In the genomic region with DNA sequence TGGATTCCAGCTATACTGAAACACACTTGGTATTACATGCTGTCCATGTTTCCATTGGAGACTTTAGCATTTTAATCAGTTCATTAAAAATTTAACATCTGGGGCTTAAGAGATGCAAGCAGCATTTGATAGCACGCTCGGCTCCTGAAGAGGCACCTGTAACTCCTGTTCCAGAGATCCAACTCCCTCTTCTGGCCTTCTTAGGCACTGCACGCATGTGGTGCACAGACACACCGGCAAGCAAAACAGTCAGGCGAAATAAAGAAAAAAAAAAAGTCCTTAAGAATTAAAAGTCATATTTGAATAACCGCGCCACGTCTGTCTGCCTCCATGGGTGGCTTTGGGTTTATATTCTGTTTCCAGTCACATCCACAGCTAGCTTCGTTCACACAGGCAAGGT, we compare ENCODE assay signal across 21 mouse cellular contexts. TPM values are rescaled to one million over a fixed set of nuclear protein-coding genes. Genes with fewer than 3 reads are reported as not detected.
DNase-seq lines count a peak whose midpoint lies in the region; ATAC-seq and TF ChIP-seq lines count a peak whose summit lies in the region.
"Had no signal": no experiment of that assay in that cellular context is flagged by ENCODE, and none has a peak within 500 bp of the region (broad histone marks: within the 10 kb centered on the region; RNA-seq: fewer than 3 reads in every experiment).

No protein-coding gene starts in this region.

- TF ChIP-seq CTCF in left cerebral cortex, adult 2 months (IDR thresholded peaks at IDR 0.05), result peak; percentile 6

- H3K4me3 ChIP-seq in left cerebral cortex, adult 2 months, result no peak overlapping the region
- H3K4me3 ChIP-seq: heart, embryonic 13.5 days; kidney, embryonic 15.5 days; limb, embryonic 12.5 days; liver, embryonic 15.5 days; myocyte; neural tube, embryonic 15.5 days had no signal

- ATAC-seq in monocyte, adult 5-6 weeks (replicated peaks; ENCODE audit: insufficient number of reproducible peaks, low FRiP score, low TSS enrichment, poor library complexity, severe bottlenecking), result no peak
- ATAC-seq: CD4-positive, CD25-positive, alpha-beta regulatory T cell, adult 4 months had no signal

- no peak overlapping the region for H3K27ac ChIP-seq in left cerebral cortex, adult 2 months
- H3K27ac ChIP-seq: heart, embryonic 13.5 days; kidney, embryonic 15.5 days; limb, embryonic 12.5 days; liver, embryonic 15.5 days; neural tube, embryonic 15.5 days had no signal

- intact Hi-C loops in left cerebral cortex, adult 2 months (cut with DNase I), result no loop called here
- intact Hi-C loops in left cerebral cortex, postnatal 10 days (cut with DNase I), result no loop called here

- peak; percentile 37 to 57 for DNase-seq in cerebellum, postnatal 10 days
- DNase-seq in cerebellum, adult 9-10 months, result no peak
- DNase-seq in left cerebral cortex, adult 2 months (ENCODE audit: extremely low spot score in 1 of 2, low spot score in 2 of 2), result no peak
- no peak for DNase-seq in left cerebral cortex, postnatal 10 days (ENCODE audit: extremely low spot score in 1 of 2, low spot score in 2 of 2)
- DNase-seq in thymus, postnatal 4 days, result peak; percentile 46
- DNase-seq in thymus, postnatal 0 days (ENCODE audit: low spot score), result no peak
- no peak for DNase-seq in retina, embryonic 14.5 days (ENCODE audit: low spot score)
- DNase-seq: cerebellum, adult 9-11 months; heart, postnatal 36 days; thymus, adult 18-20 months had no signal

RNA-seq across cellular contexts. Expression of gene Tex26, which starts 34.7 kb away (rescaled TPM):
- total RNA-seq in left cerebral cortex, adult 2 months (2021), result under 1 TPM in 1 of 2 experiments, not detected in 1; 0.77 TPM
- 1 to 10 TPM in 1 of 2 experiments, not detected in 1; 1.0 TPM for total RNA-seq in left cerebral cortex, postnatal 10 days (2021)
- 0.44 and 0.91 TPM in 2 replicates for polyA plus RNA-seq in thymus, postnatal 0 days (2015; fragmentation: Nextera tagmentation; extraction: Ambion mirVana)
- total RNA-seq in monocyte, adult 5-6 weeks (2017), result not detected in 3 replicates
- total RNA-seq: gastrocnemius, adult 18-20 months; heart, postnatal 36 days had no signal
- polyA plus RNA-seq: CD4-positive, CD25-positive, alpha-beta regulatory T cell, adult 4 months; liver, embryonic 15.5 days had no signal

RNA-seq across cellular contexts. Expression of gene Wdr95, which starts 54.3 kb away (rescaled TPM):
- under 1 TPM; 0.56 to 0.75 TPM for total RNA-seq in left cerebral cortex, adult 2 months (2021)
- total RNA-seq in left cerebral cortex, postnatal 10 days (2021), result 1 to 10 TPM; 1.1 to 1.4 TPM
- 0.07 and 0.31 TPM in 2 replicates for polyA plus RNA-seq in thymus, postnatal 0 days (2015; fragmentation: Nextera tagmentation; extraction: Ambion mirVana)
- 4.4 to 5.9 TPM (median 4.7 TPM) in 3 replicates for total RNA-seq in monocyte, adult 5-6 weeks (2017)
- total RNA-seq: adrenal gland, postnatal 4 days; gastrocnemius, adult 18-20 months; granulocyte monocyte progenitor cell, adult 5-6 weeks; heart, postnatal 36 days had no signal
- polyA plus RNA-seq: CD4-positive, CD25-positive, alpha-beta regulatory T cell, adult 4 months; heart, embryonic 13.5 days; kidney, embryonic 15.5 days; limb, embryonic 12.5 days; liver, embryonic 15.5 days had no signal

Comparison
In these comparisons a context has a peak if more than half of its experiments do, and no peak if none do; other contexts are left out.
1. DNase-seq: peak in cerebellum, postnatal 10 days (2 of 2) and thymus, postnatal 4 days (single experiment); none in cerebellum, adult 9-10 months (single experiment), left cerebral cortex, adult 2 months (0 of 2), left cerebral cortex, postnatal 10 days (0 of 2), thymus, postnatal 0 days (single experiment) and retina, embryonic 14.5 days (single experiment).